Mouse (Mus musculus): ENCODE data around the gene Mrps14. TPM values are rescaled to one million over a fixed set of nuclear protein-coding genes. Genes with fewer than 3 reads are reported as not detected.

Gene Mrps14
- total and polyA plus RNA-seq, 3 experiments = 1.3 to 240 (median 57.9) TPM

- no peak overlapping the region; the same call in 1 of the 2 replicates for H3K4me3 ChIP-seq (ENCODE audit: low read depth, low read length)
- H3K4me1 ChIP-seq (ENCODE audit: insufficient read depth, low read depth, low read length) = peaks cover 21% of the 10 kb centered on the region
- DNase-seq (ENCODE audit: low spot score) = no peak
- no peak for ATAC-seq (ENCODE audit: extremely low read depth, insufficient number of reproducible peaks, low FRiP score, poor library complexity, severe bottlenecking)
- TF ChIP-seq POLR2AphosphoS5 (IDR thresholded peaks at IDR 0.05; ENCODE audit: insufficient replicate concordance, low read depth, low read length) (no peak), GATA2 (IDR thresholded peaks at IDR 0.05; ENCODE audit: borderline replicate concordance, low read depth, low read length) (no peak), TAL1 (conservative IDR thresholded peaks at IDR 0.05; ENCODE audit: low read depth, low read length) (no peak), GATA1 (IDR thresholded peaks at IDR 0.05; ENCODE audit: borderline replicate concordance, low read length) (no peak), CTCF (IDR thresholded peaks at IDR 0.05; ENCODE audit: low read depth, low read length) (no peak)
- H3K27me3 ChIP-seq (ENCODE audit: insufficient read depth, low read length) = no peaks in the 10 kb centered on the region
- peaks cover 8% of the 10 kb centered on the region for H3K36me3 ChIP-seq (replicated peaks)
- H3K9me3 ChIP-seq (replicated peaks) = no peaks in the 10 kb centered on the region
Observed at GRCm38 (mm10) chr1:160214171-160214570, 19.2 kb downstream of the Mrps14 start.

- no peaks in the 10 kb centered on the region for H3K9me3 ChIP-seq (replicated peaks)
- ATAC-seq (ENCODE audit: extremely low read depth, insufficient number of reproducible peaks, low FRiP score, poor library complexity, severe bottlenecking) = no peak
- TF ChIP-seq POLR2AphosphoS5 (IDR thresholded peaks at IDR 0.05; ENCODE audit: insufficient replicate concordance, low read depth, low read length) = no peak
- no peak for TF ChIP-seq CTCF (IDR thresholded peaks at IDR 0.05; ENCODE audit: low read depth, low read length)
- no peak for TF ChIP-seq TAL1 (conservative IDR thresholded peaks at IDR 0.05; ENCODE audit: low read depth, low read length)
- no peak for TF ChIP-seq GATA2 (IDR thresholded peaks at IDR 0.05; ENCODE audit: borderline replicate concordance, low read depth, low read length)
- no peak for TF ChIP-seq GATA1 (IDR thresholded peaks at IDR 0.05; ENCODE audit: borderline replicate concordance, low read length)
Observed at GRCm38 (mm10) chr1:160217898-160218297, 22.9 kb downstream of the Mrps14 start.

GRCm38 (mm10) chr1:160224093-160224492 lies 29.1 kb downstream of the Mrps14 start:
- TF ChIP-seq CTCF (IDR thresholded peaks at IDR 0.05; ENCODE audit: low read depth, low read length) (no peak), GATA2 (IDR thresholded peaks at IDR 0.05; ENCODE audit: borderline replicate concordance, low read depth, low read length) (no peak), TAL1 (conservative IDR thresholded peaks at IDR 0.05; ENCODE audit: low read depth, low read length) (no peak), POLR2AphosphoS5 (IDR thresholded peaks at IDR 0.05; ENCODE audit: insufficient replicate concordance, low read depth, low read length) (no peak), GATA1 (IDR thresholded peaks at IDR 0.05; ENCODE audit: borderline replicate concordance, low read length) (no peak)
- Histone ChIP-seq H3K36me3 (replicated peaks) (peaks cover 38% of the 10 kb centered on the region), H3K27me3 (ENCODE audit: insufficient read depth, low read length) (no peaks in the 10 kb centered on the region), H3K9me3 (replicated peaks) (no peaks in the 10 kb centered on the region), H3K4me3 (ENCODE audit: low read depth, low read length) (no peak overlapping the region), H3K4me1 (ENCODE audit: insufficient read depth, low read depth, low read length) (no peaks in the 10 kb centered on the region)
- no peak for ATAC-seq (ENCODE audit: extremely low read depth, insufficient number of reproducible peaks, low FRiP score, poor library complexity, severe bottlenecking)
- DNase-seq (ENCODE audit: low spot score) = no peak

More at GRCm38 (mm10) chr1:160217898-160218297, 22.9 kb downstream of the Mrps14 start:
- Histone ChIP-seq H3K4me1 (ENCODE audit: insufficient read depth, low read depth, low read length) (peaks cover 8% of the 10 kb centered on the region; the same call in 1 of the 2 replicates), H3K27me3 (ENCODE audit: insufficient read depth, low read length) (no peaks in the 10 kb centered on the region), H3K36me3 (replicated peaks) (peaks cover 4% of the 10 kb centered on the region), H3K4me3 (ENCODE audit: low read depth, low read length) (no peak overlapping the region)
- DNase-seq (ENCODE audit: low spot score) = no peak

- H3K36me3 ChIP-seq (replicated peaks) = peaks cover 45% of the 10 kb centered on the region
Observed at GRCm38 (mm10) chr1:160227196-160227595, 32.2 kb downstream of the Mrps14 start.

GRCm38 (mm10) chr1:160227850-160228249 lies 32.8 kb downstream of the Mrps14 start:
- ATAC-seq (ENCODE audit: extremely low read depth, insufficient number of reproducible peaks, low FRiP score, poor library complexity, severe bottlenecking) (no peak), DNase-seq (ENCODE audit: low spot score) (no peak)
- Histone ChIP-seq H3K9me3 (replicated peaks) (no peaks in the 10 kb centered on the region), H3K27me3 (ENCODE audit: insufficient read depth, low read length) (no peaks in the 10 kb centered on the region), H3K36me3 (replicated peaks) (peaks cover 46% of the 10 kb centered on the region), H3K4me3 (ENCODE audit: low read depth, low read length) (no peak overlapping the region), H3K4me1 (ENCODE audit: insufficient read depth, low read depth, low read length) (no peaks in the 10 kb centered on the region; the same call in 1 of the 2 replicates)
- TF ChIP-seq TAL1 (conservative IDR thresholded peaks at IDR 0.05; ENCODE audit: low read depth, low read length) = no peak
- TF ChIP-seq POLR2AphosphoS5 (IDR thresholded peaks at IDR 0.05; ENCODE audit: insufficient replicate concordance, low read depth, low read length) = no peak
- TF ChIP-seq GATA2 (IDR thresholded peaks at IDR 0.05; ENCODE audit: borderline replicate concordance, low read depth, low read length) = no peak
- TF ChIP-seq GATA1 (IDR thresholded peaks at IDR 0.05; ENCODE audit: borderline replicate concordance, low read length) = no peak
- TF ChIP-seq CTCF (IDR thresholded peaks at IDR 0.05; ENCODE audit: low read depth, low read length) = no peak

More at GRCm38 (mm10) chr1:160227196-160227595, 32.2 kb downstream of the Mrps14 start:
- Histone ChIP-seq H3K4me3 (ENCODE audit: low read depth, low read length) (no peak overlapping the region), H3K4me1 (ENCODE audit: insufficient read depth, low read depth, low read length) (no peaks in the 10 kb centered on the region; the same call in 1 of the 2 replicates), H3K9me3 (replicated peaks) (no peaks in the 10 kb centered on the region), H3K27me3 (ENCODE audit: insufficient read depth, low read length) (no peaks in the 10 kb centered on the region)
- DNase-seq (ENCODE audit: low spot score) = no peak
- no peak for ATAC-seq (ENCODE audit: extremely low read depth, insufficient number of reproducible peaks, low FRiP score, poor library complexity, severe bottlenecking)
- TF ChIP-seq CTCF (IDR thresholded peaks at IDR 0.05; ENCODE audit: low read depth, low read length) (no peak), POLR2AphosphoS5 (IDR thresholded peaks at IDR 0.05; ENCODE audit: insufficient replicate concordance, low read depth, low read length) (no peak), GATA1 (IDR thresholded peaks at IDR 0.05; ENCODE audit: borderline replicate concordance, low read length) (no peak), GATA2 (IDR thresholded peaks at IDR 0.05; ENCODE audit: borderline replicate concordance, low read depth, low read length) (no peak), TAL1 (conservative IDR thresholded peaks at IDR 0.05; ENCODE audit: low read depth, low read length) (no peak)

- Histone ChIP-seq H3K4me3 (ENCODE audit: low read depth, low read length) (no peak overlapping the region), H3K9me3 (replicated peaks) (no peaks in the 10 kb centered on the region), H3K36me3 (replicated peaks) (peaks cover 32% of the 10 kb centered on the region), H3K4me1 (ENCODE audit: insufficient read depth, low read depth, low read length) (no peaks in the 10 kb centered on the region; the same call in 1 of the 2 replicates), H3K27me3 (ENCODE audit: insufficient read depth, low read length) (no peaks in the 10 kb centered on the region)
- DNase-seq (ENCODE audit: low spot score) = no peak
- TF ChIP-seq GATA1 (IDR thresholded peaks at IDR 0.05; ENCODE audit: borderline replicate concordance, low read length) (no peak), CTCF (IDR thresholded peaks at IDR 0.05; ENCODE audit: low read depth, low read length) (no peak), TAL1 (conservative IDR thresholded peaks at IDR 0.05; ENCODE audit: low read depth, low read length) (no peak), POLR2AphosphoS5 (IDR thresholded peaks at IDR 0.05; ENCODE audit: insufficient replicate concordance, low read depth, low read length) (no peak), GATA2 (IDR thresholded peaks at IDR 0.05; ENCODE audit: borderline replicate concordance, low read depth, low read length) (no peak)
- ATAC-seq (ENCODE audit: extremely low read depth, insufficient number of reproducible peaks, low FRiP score, poor library complexity, severe bottlenecking) = no peak
Observed at GRCm38 (mm10) chr1:160231013-160231412, 36.0 kb downstream of the Mrps14 start.

Data from G1E (cell line).